Mouse (Mus musculus): ENCODE measurements around the gene Crtap. TPM values are rescaled to one million over a fixed set of nuclear protein-coding genes. Genes with fewer than 3 reads are reported as not detected.
"Not testable (repeated sequence)": the region's sequence is repeated elsewhere in the genome, so short reads cannot be mapped to it uniquely, and the experiment has no call there.

Gene Crtap
- polyA plus RNA-seq, 1 experiment, result 83.2 TPM

- H3K4me3 ChIP-seq (replicated peaks; ENCODE audit: extremely low read depth, low read depth, low read length), result peak overlapping the region; percentile 57
- 19% methylated on average over 12 of the region's 12 CpGs for WGBS
- DNase-seq, result no peak
- H3K4me1 ChIP-seq (ENCODE audit: control insufficient read depth, insufficient read depth, low read length), result no peaks in the 10 kb centered on the region
- no peak for TF ChIP-seq POLR2A (IDR thresholded peaks at IDR 0.05; ENCODE audit: borderline replicate concordance, extremely low read depth, low read depth, low read length)
- no peak for TF ChIP-seq CTCF (IDR thresholded peaks at IDR 0.05; ENCODE audit: insufficient read depth, low read length)
Measured at GRCm38 (mm10) chr9:114368471-114368858, 22.0 kb downstream of the Crtap start.

- no peak for TF ChIP-seq POLR2A (IDR thresholded peaks at IDR 0.05; ENCODE audit: borderline replicate concordance, extremely low read depth, low read depth, low read length)
- no peak for TF ChIP-seq CTCF (IDR thresholded peaks at IDR 0.05; ENCODE audit: insufficient read depth, low read length)
- H3K4me3 ChIP-seq (replicated peaks; ENCODE audit: extremely low read depth, low read depth, low read length), result peak overlapping the region; percentile 60
- no peaks in the 10 kb centered on the region for H3K4me1 ChIP-seq (ENCODE audit: control insufficient read depth, insufficient read depth, low read length)
- DNase-seq, result peak; percentile 83
- under 1% methylated on average over 48 of the region's 48 CpGs for WGBS
Measured at GRCm38 (mm10) chr9:114367783-114368470, 22.5 kb downstream of the Crtap start.

- H3K4me3 ChIP-seq (replicated peaks; ENCODE audit: extremely low read depth, low read depth, low read length); H3K4me1 ChIP-seq (ENCODE audit: control insufficient read depth, insufficient read depth, low read length): not testable (repeated sequence)
- WGBS, result 29% methylated on average over 9 of the region's 9 CpGs
- peak; percentile 9 for DNase-seq
Measured at GRCm38 (mm10) chr9:114329855-114330254, 60.6 kb downstream of the Crtap start, which contains the start of gene Bcl2a1c. Gene Bcl2a1c, plus strand, starts transcription at chr9:114330135.

DNA sequence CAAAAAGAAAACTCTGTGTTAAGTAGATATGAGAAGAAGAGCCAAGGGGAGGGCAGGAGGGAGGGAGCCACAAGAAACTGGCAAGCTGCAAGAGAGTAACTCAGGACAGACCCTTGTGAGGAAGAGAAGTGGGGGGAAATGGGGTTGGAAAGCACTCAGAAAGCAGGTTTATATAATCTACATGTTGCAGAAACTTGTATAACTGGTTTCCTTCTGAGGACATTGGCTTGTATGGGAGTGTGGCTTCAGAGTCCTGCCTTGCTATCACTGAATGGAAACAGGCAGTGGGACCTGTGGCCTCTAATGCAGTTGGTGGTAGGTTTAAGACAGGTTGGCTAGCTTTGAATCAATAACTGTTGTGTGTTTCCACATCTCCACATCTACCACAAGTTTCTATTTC, 62.1 kb downstream of the Crtap start:
- not testable (repeated sequence) for H3K4me1 ChIP-seq (ENCODE audit: control insufficient read depth, insufficient read depth, low read length)
- DNase-seq, result peak; percentile 10

DNA sequence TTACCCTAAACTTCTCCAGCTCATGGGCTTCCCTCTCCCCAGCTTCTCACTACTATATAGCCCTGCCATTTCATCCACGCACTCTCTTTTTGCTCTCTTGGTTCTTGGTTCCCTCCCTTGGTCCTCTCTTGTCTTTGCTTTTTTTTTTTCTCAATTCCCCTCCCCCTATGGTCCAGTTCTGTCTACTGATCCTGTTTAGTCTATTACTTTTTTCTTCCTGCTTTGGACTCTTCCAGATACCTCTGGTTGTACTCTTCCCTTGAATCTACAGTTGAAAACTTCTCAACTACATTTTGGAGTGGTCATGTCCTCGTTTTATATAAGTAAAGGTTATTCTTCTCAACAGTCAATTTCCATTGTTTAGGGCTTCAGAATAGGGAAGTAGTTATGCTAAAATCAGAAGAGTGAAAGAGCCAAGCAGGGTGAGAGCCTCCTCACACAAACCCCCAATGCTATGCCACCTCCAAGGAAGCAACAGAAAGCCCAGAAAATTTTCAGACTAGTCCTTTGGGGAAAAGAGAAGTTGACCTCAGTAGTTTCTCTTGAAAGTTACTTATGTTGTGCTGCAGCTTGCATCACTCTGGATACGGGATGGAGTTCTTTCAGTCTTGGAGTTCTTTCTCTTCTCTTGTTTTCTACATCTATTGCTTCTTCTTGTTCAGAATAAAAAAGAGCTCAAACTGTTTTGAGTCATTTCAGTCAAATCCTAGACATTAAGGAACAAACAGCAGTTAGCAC, 64.3 kb downstream of the Crtap start:
- 53% methylated on average over 3 of the region's 3 CpGs for WGBS
- Histone ChIP-seq H3K4me1 (ENCODE audit: control insufficient read depth, insufficient read depth, low read length) (no peaks in the 10 kb centered on the region; the same call in 1 of the 2 replicates), H3K4me3 (replicated peaks; ENCODE audit: extremely low read depth, low read depth, low read length) (no peak overlapping the region)
- no peak for TF ChIP-seq CTCF (IDR thresholded peaks at IDR 0.05; ENCODE audit: insufficient read depth, low read length)
- no peak for TF ChIP-seq POLR2A (IDR thresholded peaks at IDR 0.05; ENCODE audit: borderline replicate concordance, extremely low read depth, low read depth, low read length)
- no peak for DNase-seq

More for the DNA sequence above, 62.1 kb downstream of the Crtap start:
- not testable (repeated sequence) for H3K4me3 ChIP-seq (replicated peaks; ENCODE audit: extremely low read depth, low read depth, low read length)

Other genes starting within 250 kb of the Crtap start
- gene Bcl2a1c, start 60.5 kb downstream of the Crtap start, polyA plus RNA-seq (2012; rRNA removed), result not detected in 2 replicates
- gene Glb1, start 10.4 kb upstream of the Crtap start, polyA plus RNA-seq (2012; rRNA removed), result 24.9 and 26.8 TPM in 2 replicates
- 9.7 and 9.8 TPM in 2 replicates for gene Tmppe, start 10.4 kb upstream of the Crtap start, polyA plus RNA-seq (2012; rRNA removed)
- 0.69 and 0.75 TPM in 2 replicates for gene Ccr4, start 114.2 kb upstream of the Crtap start, polyA plus RNA-seq (2012; rRNA removed)
- not detected in 2 replicates for gene C130032M10Rik, start 125.0 kb upstream of the Crtap start, polyA plus RNA-seq (2012; rRNA removed)
- gene Trim71, start 173.7 kb upstream of the Crtap start, polyA plus RNA-seq (2012; rRNA removed), result 0.05 and 0.08 TPM in 2 replicates
- 23.0 and 28.9 TPM in 2 replicates for gene Cnot10, start 249.5 kb upstream of the Crtap start, polyA plus RNA-seq (2012; rRNA removed)

Data from lung, adult 2 months (tissue).